Mouse (Mus musculus) spleen, adult 2 months (tissue): ENCODE data around the gene Folh1.

Experiments
- CTCF ChIP-seq: fragments of 200-500 bp; IDR thresholded peaks from 2 replicates; pipeline ENCODE4 v1.5.1; 2011; ENCODE audit warnings: mild to moderate bottlenecking, inconsistent platforms; ENCODE audit not compliant: insufficient read depth, insufficient read length, insufficient replicate concordance; ENCODE audit errors: extremely low read depth
- POLR2A ChIP-seq: fragments of 200-500 bp; IDR thresholded peaks from 2 replicates; pipeline ENCODE4 v1.6.1; 2011; ENCODE audit warnings: low read depth, low read length, inconsistent platforms

DNA sequence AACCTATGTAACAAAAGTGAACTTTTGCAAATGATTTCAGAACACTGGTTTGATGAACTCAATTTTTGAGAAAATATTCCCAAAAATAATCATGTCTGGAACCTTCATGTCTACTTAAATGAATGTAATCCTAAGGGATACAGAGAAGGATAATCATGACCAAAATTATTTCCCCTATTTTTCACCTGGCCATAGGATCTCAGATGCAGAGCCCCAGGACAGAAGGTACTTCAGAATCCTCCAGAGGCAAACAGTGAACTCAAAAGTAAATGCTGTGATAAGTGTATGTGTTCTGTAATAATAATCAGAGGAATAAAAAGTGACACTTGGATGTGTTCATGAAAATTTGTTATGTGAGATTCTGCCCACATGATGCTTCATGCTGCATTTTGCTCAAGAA, 19.0 kb upstream of the Folh1 start, which contains the start of gene Vmn2r77:
- no peak for TF ChIP-seq CTCF
- no peak for TF ChIP-seq POLR2A
